Mouse (Mus musculus) CH12.LX (cell line): Measurements from ENCODE around the gene Cep295nl. TPM values are rescaled to one million over a fixed set of nuclear protein-coding genes. Genes with fewer than 3 reads are reported as not detected.

Source experiments
- DNase-seq: peaks from one replicate; pipeline ENCODE4 v3.0.0-alpha.2; 2013; ENCODE audit errors: extremely low read depth
- H3K27ac ChIP-seq: 2 replicates; pipeline ENCODE4 v1.5.1; 2012; ENCODE audit warnings: low read depth, mild to moderate bottlenecking, control low read depth, moderate library complexity; ENCODE audit not compliant: insufficient read depth
- H3K27me3 ChIP-seq: replicated peaks from 2 replicates; pipeline ENCODE3; 2012; ENCODE audit warnings: inconsistent platforms
- H3K36me3 ChIP-seq, 2 experiments: replicated peaks in 1 of 2; 2 replicates each; pipeline versions ENCODE3 to v1.6.1; 2012; ENCODE audit warnings: inconsistent platforms in 1 of 2, low read length in 1 of 2, mild to moderate bottlenecking in 1 of 2, mixed read lengths in 1 of 2, moderate library complexity in 1 of 2; ENCODE audit not compliant: control insufficient read depth in 1 of 2, insufficient read depth in 1 of 2
- H3K4me1 ChIP-seq, 2 experiments: 2 replicates each; pipeline ENCODE4 v1.6.1; 2012; ENCODE audit warnings: inconsistent platforms in 1 of 2, moderate library complexity in 1 of 2; ENCODE audit not compliant: insufficient read depth in 2 of 2, control insufficient read depth in 1 of 2
- H3K4me2 ChIP-seq: 2 replicates; pipeline ENCODE4 v1.6.1; 2012; ENCODE audit warnings: low read depth, mild to moderate bottlenecking, control low read depth; ENCODE audit not compliant: poor library complexity, insufficient read depth, severe bottlenecking
- H3K4me3 ChIP-seq, 3 experiments: fragments of 150-350 bp in 1 of 3; sonication (generic) in 1 of 3; replicated peaks in 1 of 3; 2 replicates each; pipeline versions ENCODE3 to v1.5.1; 2011 to 2012; ENCODE audit warnings: low read depth in 2 of 3, low read length in 2 of 3, mild to moderate bottlenecking in 2 of 3, moderate library complexity in 2 of 3, control low read depth in 1 of 3, improper control_type of control experiment in 1 of 3, inconsistent platforms in 1 of 3, mixed read lengths in 1 of 3; ENCODE audit not compliant: poor library complexity in 1 of 3
- H3K79me2 ChIP-seq: replicated peaks from 2 replicates; pipeline ENCODE4 v1.6.1; 2012; ENCODE audit warnings: mild to moderate bottlenecking, moderate library complexity; ENCODE audit not compliant: control insufficient read depth, poor library complexity, insufficient read depth, severe bottlenecking; ENCODE audit errors: extremely low read depth
- H3K9ac ChIP-seq: 2 replicates; pipeline ENCODE4 v1.6.1; 2012; ENCODE audit warnings: low read depth, mild to moderate bottlenecking, control low read depth, moderate library complexity; ENCODE audit not compliant: insufficient read depth
- H3K9me3 ChIP-seq: replicated peaks from 2 replicates; pipeline ENCODE3; 2012; ENCODE audit warnings: low read length, inconsistent platforms, mixed read lengths
- CHD1 ChIP-seq: IDR thresholded peaks from 2 replicates; pipeline ENCODE4 v1.6.1; 2012; ENCODE audit warnings: low read depth, low read length, improper control_type of control experiment, inconsistent platforms
- CHD2 ChIP-seq: IDR thresholded peaks from 2 replicates; pipeline ENCODE4 v1.6.1; 2011; ENCODE audit warnings: low read length, improper control_type of control experiment
- CTCF ChIP-seq, 2 experiments: IDR thresholded peaks in 1 of 2; conservative IDR thresholded peaks in 1 of 2; 2 replicates each; pipeline ENCODE4 v1.5.1; 2011 to 2012; ENCODE audit warnings: low read depth in 2 of 2, low read length in 2 of 2, improper control_type of control experiment in 1 of 2, inconsistent platforms in 1 of 2, mild to moderate bottlenecking in 1 of 2, moderate library complexity in 1 of 2
- E2F4 ChIP-seq: IDR thresholded peaks from 2 replicates; pipeline ENCODE4 v1.6.1; 2011; ENCODE audit warnings: low read depth, low read length, improper control_type of control experiment; ENCODE audit not compliant: insufficient replicate concordance
- ELF1 ChIP-seq: IDR thresholded peaks from 2 replicates; pipeline ENCODE4 v1.6.1; 2014; ENCODE audit warnings: low read depth, mild to moderate bottlenecking, inconsistent platforms, low read length, improper control_type of control experiment
- EP300 ChIP-seq: IDR thresholded peaks from 2 replicates; pipeline ENCODE4 v1.6.1; 2011; ENCODE audit warnings: low read length, improper control_type of control experiment
- GABPA ChIP-seq: IDR thresholded peaks from 2 replicates; pipeline ENCODE4 v1.6.1; 2012; ENCODE audit warnings: low read depth, low read length, improper control_type of control experiment, inconsistent platforms; ENCODE audit not compliant: insufficient replicate concordance
- HCFC1 ChIP-seq: IDR thresholded peaks from 2 replicates; pipeline ENCODE4 v1.6.1; 2012; ENCODE audit warnings: low read depth, mild to moderate bottlenecking, inconsistent platforms, low read length, improper control_type of control experiment
- JUND ChIP-seq: conservative IDR thresholded peaks from 2 replicates; pipeline ENCODE4 v1.6.1; 2011; ENCODE audit warnings: low read depth, low read length, improper control_type of control experiment
- KAT2A ChIP-seq: IDR thresholded peaks from 2 replicates; pipeline ENCODE4 v1.6.1; 2012; ENCODE audit warnings: low read length, improper control_type of control experiment, inconsistent platforms; ENCODE audit not compliant: insufficient replicate concordance
- MAFK ChIP-seq: IDR thresholded peaks from 2 replicates; pipeline ENCODE4 v1.6.1; 2011; ENCODE audit warnings: low read length, improper control_type of control experiment; ENCODE audit not compliant: insufficient replicate concordance
- MEF2A ChIP-seq: IDR thresholded peaks from 2 replicates; pipeline ENCODE4 v1.6.1; 2014; ENCODE audit warnings: low read depth, mild to moderate bottlenecking, inconsistent platforms, low read length, improper control_type of control experiment, borderline replicate concordance
- MXI1 ChIP-seq: IDR thresholded peaks from 2 replicates; pipeline ENCODE4 v1.6.1; 2011; ENCODE audit warnings: mild to moderate bottlenecking, low read depth, low read length, improper control_type of control experiment
- MYC ChIP-seq: IDR thresholded peaks from 2 replicates; pipeline ENCODE4 v1.6.1; 2011; ENCODE audit warnings: low read depth, mild to moderate bottlenecking, improper control_type of control experiment, low read length
- NELFE ChIP-seq: IDR thresholded peaks from 2 replicates; pipeline ENCODE4 v1.6.1; 2011; ENCODE audit warnings: low read depth, low read length, improper control_type of control experiment
- NRF1 ChIP-seq: IDR thresholded peaks from 2 replicates; pipeline ENCODE4 v1.6.1; 2014; ENCODE audit warnings: low read depth, mild to moderate bottlenecking, inconsistent platforms, low read length, improper control_type of control experiment, moderate library complexity
- PAX5 ChIP-seq: IDR thresholded peaks from 2 replicates; pipeline ENCODE4 v1.6.1; 2012; ENCODE audit warnings: low read length, inconsistent platforms, mixed read lengths
- POLR2A ChIP-seq: IDR thresholded peaks from 2 replicates; pipeline ENCODE4 v1.6.1; 2011; ENCODE audit warnings: low read depth, mild to moderate bottlenecking, improper control_type of control experiment, low read length
- POLR2AphosphoS2 ChIP-seq: IDR thresholded peaks from 2 replicates; pipeline ENCODE4 v1.6.1; 2011; ENCODE audit warnings: low read depth, low read length, improper control_type of control experiment
- RAD21 ChIP-seq: IDR thresholded peaks from 2 replicates; pipeline ENCODE4 v1.6.1; 2011; ENCODE audit warnings: low read depth, mild to moderate bottlenecking, low read length, improper control_type of control experiment, moderate library complexity
- RCOR1 ChIP-seq: conservative IDR thresholded peaks from 2 replicates; pipeline ENCODE4 v1.6.1; 2012; ENCODE audit warnings: low read depth, mild to moderate bottlenecking, inconsistent platforms, low read length, improper control_type of control experiment
- SIN3A ChIP-seq: IDR thresholded peaks from 2 replicates; pipeline ENCODE4 v1.6.1; 2012; ENCODE audit warnings: low read length, improper control_type of control experiment, inconsistent platforms
- SMC3 ChIP-seq: IDR thresholded peaks from 2 replicates; pipeline ENCODE4 v1.6.1; 2011; ENCODE audit warnings: low read depth, low read length, improper control_type of control experiment
- TBP ChIP-seq: conservative IDR thresholded peaks from 2 replicates; pipeline ENCODE4 v1.6.1; 2011; ENCODE audit warnings: low read depth, low read length, improper control_type of control experiment
- TCF12 ChIP-seq: IDR thresholded peaks from 2 replicates; pipeline ENCODE4 v1.6.1; 2014; ENCODE audit warnings: low read depth, mild to moderate bottlenecking, inconsistent platforms, low read length, improper control_type of control experiment
- UBTF ChIP-seq: IDR thresholded peaks from 2 replicates; pipeline ENCODE4 v1.6.1; 2012; ENCODE audit warnings: low read depth, mild to moderate bottlenecking, inconsistent platforms, low read length, improper control_type of control experiment, moderate library complexity
- USF1 ChIP-seq: IDR thresholded peaks from 2 replicates; pipeline ENCODE4 v1.6.1; 2014; ENCODE audit warnings: low read depth, mild to moderate bottlenecking, inconsistent platforms, low read length, improper control_type of control experiment
- USF2 ChIP-seq: conservative IDR thresholded peaks from 2 replicates; pipeline ENCODE4 v1.6.1; 2011; ENCODE audit warnings: low read depth, low read length, improper control_type of control experiment
- ZC3H11A ChIP-seq: IDR thresholded peaks from 2 replicates; pipeline ENCODE4 v1.6.1; 2012; ENCODE audit warnings: low read depth, mild to moderate bottlenecking, inconsistent platforms, low read length, improper control_type of control experiment
- ZKSCAN1 ChIP-seq: IDR thresholded peaks from 2 replicates; pipeline ENCODE4 v1.6.1; 2012; ENCODE audit warnings: low read depth, inconsistent platforms, low read length, improper control_type of control experiment, borderline replicate concordance
- ZMIZ1 ChIP-seq: IDR thresholded peaks from 2 replicates; pipeline ENCODE4 v1.6.1; 2012; ENCODE audit warnings: low read depth, mild to moderate bottlenecking, inconsistent platforms, low read length, improper control_type of control experiment
- dilution Hi-C: fragments of 300-500 bp; cut with MboI; formaldehyde crosslinking; loops from 2 replicates; pipeline ENCODE4 v1.14.3; 2020; ENCODE audit warnings: low sequenced_read_pairs; ENCODE audit not compliant: extremely low pct_unique_long_range_greater_than_20kb, extremely low pct_ligation_motif_present
- in situ Hi-C: fragments of 300-500 bp; cut with MboI; formaldehyde crosslinking; loops from 3 replicates; pipeline ENCODE4 v1.14.3; 2019; ENCODE audit warnings: low sequenced_read_pairs, low pct_ligation_motif_present, low pct_unique_long_range_greater_than_20kb, mixed read lengths
- polyA plus RNA-seq: library from polyadenylated mRNA; unstranded; fragments of >175 nt; gene quantifications from 2 replicates; pipeline ENCODE4 v1.2.1, GENCODE M21; 2012; ENCODE audit warnings: low read depth; ENCODE audit not compliant: insufficient read length
- total RNA-seq, 2 experiments: library from RNA; depleted of rRNA; stranded (reverse); fragments of 300-350 nt in 1 of 2; fragments of >200 nt in 1 of 2; gene quantifications; 2 replicates each; pipeline ENCODE4 v1.2.3; 2012 to 2014

Cep295nl gene
- total and polyA plus RNA-seq, 3 experiments, result not detected

GRCm38 (mm10) chr11:118330777-118331176 lies 11.5 kb downstream of the Cep295nl start:
- Histone ChIP-seq H3K4me1 (no peaks in the 10 kb centered on the region), H3K9me3 (peaks cover 6% of the 10 kb centered on the region), H3K36me3 (no peaks in the 10 kb centered on the region), H3K9ac (no peak overlapping the region), H3K27ac (no peak overlapping the region), H3K79me2 (no peaks in the 10 kb centered on the region), H3K4me3 (no peak overlapping the region), H3K4me2 (no peak overlapping the region), H3K27me3 (peaks cover 79% of the 10 kb centered on the region)
- in situ Hi-C loops, result no loop called here
- dilution Hi-C loops, result no loop called here
- no peak for DNase-seq
- TF ChIP-seq MEF2A (no peak), KAT2A (no peak), NRF1 (no peak), NELFE (no peak), USF2 (no peak), CHD2 (no peak), MYC (no peak), POLR2AphosphoS2 (no peak), ZC3H11A (no peak), ZKSCAN1 (no peak), E2F4 (no peak), RCOR1 (no peak), CTCF (conservative IDR thresholded peaks at IDR 0.05 in 1 of 2, IDR thresholded peaks at IDR 0.05 in 1 of 2; ENCODE audit: low read depth in 2 of 2, low read length in 2 of 2) (no peak), POLR2A (no peak), CHD1 (no peak), HCFC1 (no peak), JUND (no peak), MXI1 (no peak), RAD21 (no peak)

GRCm38 (mm10) chr11:118330361-118330760 lies 11.9 kb downstream of the Cep295nl start:
- H3K27me3 ChIP-seq, result peaks cover 84% of the 10 kb centered on the region
- no peaks in the 10 kb centered on the region for H3K4me1 ChIP-seq
- no peaks in the 10 kb centered on the region for H3K36me3 ChIP-seq
- H3K27ac ChIP-seq, result no peak overlapping the region
- no peak overlapping the region for H3K4me3 ChIP-seq
- dilution Hi-C loops, result no loop called here
- H3K9ac ChIP-seq, result no peak overlapping the region
- in situ Hi-C loops, result no loop called here
- no peak for DNase-seq
- peaks cover 6% of the 10 kb centered on the region for H3K9me3 ChIP-seq
- H3K4me2 ChIP-seq, result no peak overlapping the region
- TF ChIP-seq SMC3 (no peak), NRF1 (no peak), EP300 (no peak), CHD1 (no peak), UBTF (no peak), CHD2 (no peak), MAFK (no peak), NELFE (no peak), KAT2A (no peak), PAX5 (no peak), CTCF (conservative IDR thresholded peaks at IDR 0.05 in 1 of 2, IDR thresholded peaks at IDR 0.05 in 1 of 2; ENCODE audit: low read depth in 2 of 2, low read length in 2 of 2) (no peak), POLR2A (no peak), RAD21 (no peak), USF1 (no peak), TBP (no peak), ELF1 (no peak), GABPA (no peak), ZMIZ1 (no peak), TCF12 (no peak), SIN3A (no peak)
- no peaks in the 10 kb centered on the region for H3K79me2 ChIP-seq
